Mouse (Mus musculus): ENCODE data around the gene Cntrl. TPM values are rescaled to one million over a fixed set of nuclear protein-coding genes. Genes with fewer than 3 reads are reported as not detected.

The Cntrl gene
- polyA plus RNA-seq (2015; fragmentation: Nextera tagmentation; extraction: Ambion mirVana) = 23.7 and 26.2 TPM in 2 replicates

- H3K9ac ChIP-seq (ENCODE audit: low read length) = peak within 1 kb of the TSS; percentile 77
- under 1% methylated on average over 57 of the region's 62 CpGs for WGBS
- peaks cover 4% of the 10 kb centered on the region for H3K4me1 ChIP-seq (replicated peaks; ENCODE audit: control insufficient read depth, insufficient read depth, low read length)
- no peaks in the 10 kb centered on the region for H3K27me3 ChIP-seq (ENCODE audit: control insufficient read depth, insufficient read depth, low read depth, low read length)
- no peaks in the 10 kb centered on the region for H3K9me3 ChIP-seq (ENCODE audit: control insufficient read depth, low read length)
- peak within 1 kb of the TSS; percentile 65 for H3K4me2 ChIP-seq (ENCODE audit: low read depth, low read length)
- H3K27ac ChIP-seq (ENCODE audit: low read length) = peak within 1 kb of the TSS; percentile 86
- peak; percentile 97 for ATAC-seq (ENCODE audit: low read depth)
- no peaks in the 10 kb centered on the region for H3K36me3 ChIP-seq (ENCODE audit: control insufficient read depth, insufficient read depth, low read length)
- peak within 1 kb of the TSS; percentile 82 for H3K4me3 ChIP-seq (ENCODE audit: low read length)
These were observed at the start of gene Cntrl for GRCm38 (mm10) chr2:35109141-35109923. Cntrl (plus strand) TSS chr2:35109492.

DNA sequence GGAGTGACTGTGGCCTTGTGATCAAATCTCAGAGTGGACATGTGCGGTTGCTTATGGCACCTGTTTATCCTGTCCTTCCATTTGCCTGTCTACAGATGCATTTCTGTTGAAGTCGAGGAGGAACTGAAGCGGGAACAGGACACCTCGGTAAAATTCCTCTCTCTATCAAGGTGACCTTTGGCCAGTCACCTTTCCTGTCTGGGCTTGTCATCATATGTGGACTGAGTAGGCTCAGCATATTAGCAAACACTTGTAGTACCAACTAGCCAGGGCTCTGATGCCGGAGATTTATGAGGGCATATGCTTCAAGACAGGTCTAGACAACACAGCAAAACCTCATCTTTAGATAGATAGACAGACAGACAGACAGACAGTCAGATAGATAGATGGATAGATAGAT, 49.0 kb upstream of the Cntrl start:
- Histone ChIP-seq H3K27ac (ENCODE audit: low read length) (no peak overlapping the region), H3K9me3 (ENCODE audit: control insufficient read depth, low read length) (no peaks in the 10 kb centered on the region), H3K9ac (ENCODE audit: low read length) (no peak overlapping the region), H3K4me1 (replicated peaks; ENCODE audit: control insufficient read depth, insufficient read depth, low read length) (peaks cover 6% of the 10 kb centered on the region), H3K4me3 (ENCODE audit: low read length) (no peak overlapping the region), H3K4me2 (ENCODE audit: low read depth, low read length) (no peak overlapping the region), H3K36me3 (ENCODE audit: control insufficient read depth, insufficient read depth, low read length) (no peaks in the 10 kb centered on the region), H3K27me3 (ENCODE audit: control insufficient read depth, insufficient read depth, low read depth, low read length) (no peaks in the 10 kb centered on the region)
- 60% methylated on average over 5 of the region's 5 CpGs for WGBS
- ATAC-seq (ENCODE audit: low read depth) = no peak

GRCm38 (mm10) chr2:35060897-35061296, 48.4 kb upstream of the Cntrl start:
- no peak for ATAC-seq (ENCODE audit: low read depth)
- no peaks in the 10 kb centered on the region for H3K36me3 ChIP-seq (ENCODE audit: control insufficient read depth, insufficient read depth, low read length)
- H3K27ac ChIP-seq (ENCODE audit: low read length) = 0 out of 2 replicates have a peak overlapping the region, but pooled peaks have one; percentile 13
- peak overlapping the region; percentile 21; the same call in 1 of the 2 replicates for H3K4me2 ChIP-seq (ENCODE audit: low read depth, low read length)
- H3K9ac ChIP-seq (ENCODE audit: low read length) = peak overlapping the region; percentile 24; the same call in 1 of the 2 replicates
- H3K4me1 ChIP-seq (replicated peaks; ENCODE audit: control insufficient read depth, insufficient read depth, low read length) = peaks cover 6% of the 10 kb centered on the region
- peak overlapping the region; percentile 19; the same call in 1 of the 2 replicates for H3K4me3 ChIP-seq (ENCODE audit: low read length)
- H3K9me3 ChIP-seq (ENCODE audit: control insufficient read depth, low read length) = no peaks in the 10 kb centered on the region
- H3K27me3 ChIP-seq (ENCODE audit: control insufficient read depth, insufficient read depth, low read depth, low read length) = no peaks in the 10 kb centered on the region
- 28% methylated on average over 6 of the region's 6 CpGs for WGBS

DNA sequence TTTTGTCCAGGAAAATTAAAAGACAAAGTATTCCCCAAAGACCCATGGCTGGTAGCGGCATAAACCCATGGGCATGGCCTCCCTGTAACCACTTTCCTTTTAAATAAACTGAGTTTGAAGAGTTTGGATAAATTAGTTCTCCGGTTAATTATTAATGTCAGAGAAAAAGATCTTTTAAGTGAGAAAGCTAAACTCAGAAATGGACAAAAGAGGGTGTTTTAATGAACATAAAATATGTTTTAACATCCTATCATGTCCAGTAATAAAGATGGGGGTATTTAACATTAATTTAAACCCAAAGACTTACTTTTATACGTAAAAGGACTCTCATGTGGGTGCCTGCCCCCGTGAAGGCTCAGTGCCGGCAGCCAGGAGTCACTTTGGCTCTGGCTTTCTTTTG, 48.0 kb upstream of the Cntrl start, which contains the start of gene Hc:
Gene Hc (minus strand): TSS at position 101 of the 400 bp plus-strand sequence.
- Histone ChIP-seq H3K4me1 (replicated peaks; ENCODE audit: control insufficient read depth, insufficient read depth, low read length) (peaks cover 6% of the 10 kb centered on the region), H3K4me2 (ENCODE audit: low read depth, low read length) (peak within 1 kb of the TSS; percentile 21; the same call in 1 of the 2 replicates), H3K27me3 (ENCODE audit: control insufficient read depth, insufficient read depth, low read depth, low read length) (no peaks in the 10 kb centered on the region), H3K9ac (ENCODE audit: low read length) (peak within 1 kb of the TSS; percentile 24; the same call in 1 of the 2 replicates), H3K36me3 (ENCODE audit: control insufficient read depth, insufficient read depth, low read length) (no peaks in the 10 kb centered on the region), H3K27ac (ENCODE audit: low read length) (0 out of 2 replicates have a peak within 1 kb of the TSS, but pooled peaks have one; percentile 13), H3K4me3 (ENCODE audit: low read length) (peak within 1 kb of the TSS; percentile 19; the same call in 1 of the 2 replicates), H3K9me3 (ENCODE audit: control insufficient read depth, low read length) (no peaks in the 10 kb centered on the region)
- ATAC-seq (ENCODE audit: low read depth) = no peak
- 44% methylated on average over 5 of the region's 5 CpGs for WGBS

DNA sequence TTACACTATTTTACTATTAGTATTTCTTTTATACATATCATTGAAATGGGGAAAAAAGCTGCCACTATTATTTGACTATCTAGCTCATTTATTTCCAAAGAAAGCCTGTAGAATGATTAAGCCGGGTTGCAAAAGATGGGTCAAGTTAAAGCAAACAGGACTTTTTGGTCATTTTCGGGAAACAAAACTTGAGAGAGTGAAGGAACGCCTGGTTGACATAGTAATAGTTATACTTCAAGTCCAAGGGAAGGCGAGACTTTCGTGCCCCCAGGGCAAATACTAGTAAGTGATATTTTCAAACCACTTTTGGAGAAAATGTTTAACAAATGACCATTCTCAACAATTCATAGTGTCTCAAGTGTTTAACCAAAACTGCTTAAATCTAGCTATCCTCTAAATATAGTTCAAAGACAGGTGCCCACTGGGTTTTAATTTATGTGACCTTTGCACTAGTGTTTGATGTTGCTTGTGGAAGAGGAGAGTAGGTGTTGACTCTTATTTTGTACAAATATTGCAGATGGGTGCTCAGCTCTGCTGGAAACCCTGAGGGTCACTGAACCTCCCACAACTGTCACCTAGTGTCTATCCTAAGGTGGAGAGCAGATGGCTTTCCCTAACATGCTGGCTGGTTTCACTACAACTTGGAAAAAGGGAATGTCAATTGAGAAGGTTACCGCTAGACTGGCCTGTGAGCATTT, 45.8 kb upstream of the Cntrl start:
- no peak overlapping the region for H3K4me2 ChIP-seq (ENCODE audit: low read depth, low read length)
- no peaks in the 10 kb centered on the region for H3K36me3 ChIP-seq (ENCODE audit: control insufficient read depth, insufficient read depth, low read length)
- no peak overlapping the region for H3K9ac ChIP-seq (ENCODE audit: low read length)
- H3K4me3 ChIP-seq (ENCODE audit: low read length) = no peak overlapping the region
- WGBS = 53% methylated on average over 6 of the region's 6 CpGs
- no peak for ATAC-seq (ENCODE audit: low read depth)
- no peaks in the 10 kb centered on the region for H3K9me3 ChIP-seq (ENCODE audit: control insufficient read depth, low read length)
- H3K4me1 ChIP-seq (replicated peaks; ENCODE audit: control insufficient read depth, insufficient read depth, low read length) = peaks cover 6% of the 10 kb centered on the region
- no peaks in the 10 kb centered on the region for H3K27me3 ChIP-seq (ENCODE audit: control insufficient read depth, insufficient read depth, low read depth, low read length)
- peak overlapping the region; percentile 3; the same call in 1 of the 2 replicates for H3K27ac ChIP-seq (ENCODE audit: low read length)

DNA sequence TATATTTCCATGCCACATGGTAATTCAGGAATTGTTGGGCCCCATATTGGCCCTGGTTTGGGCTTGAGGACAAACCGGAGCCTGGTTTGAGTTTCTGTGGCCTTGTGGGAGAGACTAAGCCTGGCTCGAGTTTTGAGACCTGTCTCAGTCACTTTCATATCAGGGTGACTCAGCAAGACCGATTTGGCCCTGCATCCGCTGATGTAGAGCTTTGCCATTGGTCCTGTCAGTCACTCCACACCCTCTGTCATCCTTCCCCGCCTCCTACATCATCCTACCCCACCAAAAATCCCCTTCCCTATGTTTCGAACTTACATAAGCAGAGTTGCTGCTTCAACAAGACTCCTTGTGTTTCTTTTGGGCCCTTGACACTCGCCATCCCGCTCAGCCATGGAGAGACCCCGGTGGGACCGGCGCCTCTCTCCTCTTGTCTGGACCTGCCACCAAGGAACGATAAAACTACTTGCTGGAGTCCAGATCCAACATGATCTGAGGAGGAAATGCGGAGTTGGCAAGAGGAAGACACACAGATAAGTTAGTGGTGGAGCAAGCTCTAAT, 42.7 kb upstream of the Cntrl start:
- Histone ChIP-seq H3K4me2 (ENCODE audit: low read depth, low read length) (no peak overlapping the region), H3K9me3 (ENCODE audit: control insufficient read depth, low read length) (no peaks in the 10 kb centered on the region), H3K27ac (ENCODE audit: low read length) (no peak overlapping the region), H3K36me3 (ENCODE audit: control insufficient read depth, insufficient read depth, low read length) (no peaks in the 10 kb centered on the region), H3K4me1 (replicated peaks; ENCODE audit: control insufficient read depth, insufficient read depth, low read length) (peaks cover 4% of the 10 kb centered on the region), H3K27me3 (ENCODE audit: control insufficient read depth, insufficient read depth, low read depth, low read length) (no peaks in the 10 kb centered on the region), H3K9ac (ENCODE audit: low read length) (no peak overlapping the region), H3K4me3 (ENCODE audit: low read length) (no peak overlapping the region)
- 89% methylated on average over 13 of the region's 13 CpGs for WGBS
- ATAC-seq (ENCODE audit: low read depth) = no peak

GRCm38 (mm10) chr2:35067117-35067516, 42.2 kb upstream of the Cntrl start:
- H3K27ac ChIP-seq (ENCODE audit: low read length) = no peak overlapping the region
- no peaks in the 10 kb centered on the region for H3K36me3 ChIP-seq (ENCODE audit: control insufficient read depth, insufficient read depth, low read length)
- H3K4me3 ChIP-seq (ENCODE audit: low read length) = no peak overlapping the region
- no peaks in the 10 kb centered on the region for H3K9me3 ChIP-seq (ENCODE audit: control insufficient read depth, low read length)
- peaks cover 4% of the 10 kb centered on the region for H3K4me1 ChIP-seq (replicated peaks; ENCODE audit: control insufficient read depth, insufficient read depth, low read length)
- no peak for ATAC-seq (ENCODE audit: low read depth)
- 77% methylated on average over 11 of the region's 11 CpGs for WGBS
- no peak overlapping the region for H3K4me2 ChIP-seq (ENCODE audit: low read depth, low read length)
- H3K27me3 ChIP-seq (ENCODE audit: control insufficient read depth, insufficient read depth, low read depth, low read length) = no peaks in the 10 kb centered on the region
- no peak overlapping the region for H3K9ac ChIP-seq (ENCODE audit: low read length)

DNA sequence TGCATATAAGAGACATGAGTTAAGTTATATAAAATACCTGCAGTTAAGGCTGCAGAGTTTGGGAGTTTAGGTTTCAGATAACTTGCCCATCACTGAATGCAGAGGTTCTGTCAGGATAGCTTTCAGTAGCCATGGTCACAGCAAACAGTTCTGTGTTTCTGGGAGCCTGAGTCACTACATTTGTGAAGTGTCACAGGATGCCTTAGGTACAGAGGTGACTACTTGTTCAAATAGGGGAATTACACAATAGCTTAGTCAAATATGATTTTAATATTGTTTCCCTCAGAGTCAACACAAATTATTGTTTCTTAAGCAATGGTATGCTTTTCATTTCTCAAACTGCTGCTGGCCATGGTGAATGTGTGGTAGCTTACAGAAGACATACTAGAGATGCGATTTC, 40.2 kb upstream of the Cntrl start:
- no peak for ATAC-seq (ENCODE audit: low read depth)
- Histone ChIP-seq H3K4me3 (ENCODE audit: low read length) (no peak overlapping the region), H3K9me3 (ENCODE audit: control insufficient read depth, low read length) (no peaks in the 10 kb centered on the region; the same call in 1 of the 2 replicates), H3K27me3 (ENCODE audit: control insufficient read depth, insufficient read depth, low read depth, low read length) (no peaks in the 10 kb centered on the region), H3K4me1 (replicated peaks; ENCODE audit: control insufficient read depth, insufficient read depth, low read length) (no peaks in the 10 kb centered on the region), H3K27ac (ENCODE audit: low read length) (no peak overlapping the region), H3K9ac (ENCODE audit: low read length) (no peak overlapping the region), H3K4me2 (ENCODE audit: low read depth, low read length) (no peak overlapping the region), H3K36me3 (ENCODE audit: control insufficient read depth, insufficient read depth, low read length) (no peaks in the 10 kb centered on the region)
- 89% methylated on average over 1 of the region's 1 CpGs for WGBS

DNA sequence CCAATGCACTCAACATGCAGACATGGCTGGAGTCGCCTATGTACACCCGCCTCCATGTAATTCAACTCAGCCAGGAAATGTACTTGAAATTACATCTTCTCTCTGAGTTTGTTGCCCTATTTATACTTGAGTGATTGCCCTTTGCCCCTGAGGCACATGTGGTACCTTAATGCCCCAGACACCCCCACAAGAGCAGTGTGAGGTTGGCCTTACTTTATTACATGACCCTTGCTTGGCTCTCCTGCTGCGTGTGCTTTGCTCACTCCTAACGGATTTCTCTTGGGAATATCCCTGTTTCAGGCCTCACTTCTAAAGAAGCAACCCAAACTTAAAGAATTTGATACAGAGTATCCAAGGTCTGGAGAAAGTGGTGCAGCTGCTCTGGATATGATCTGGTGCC, 39.0 kb upstream of the Cntrl start:
- Histone ChIP-seq H3K4me2 (ENCODE audit: low read depth, low read length) (no peak overlapping the region), H3K27ac (ENCODE audit: low read length) (no peak overlapping the region), H3K9me3 (ENCODE audit: control insufficient read depth, low read length) (no peaks in the 10 kb centered on the region; the same call in 1 of the 2 replicates), H3K9ac (ENCODE audit: low read length) (no peak overlapping the region), H3K36me3 (ENCODE audit: control insufficient read depth, insufficient read depth, low read length) (no peaks in the 10 kb centered on the region), H3K4me3 (ENCODE audit: low read length) (no peak overlapping the region), H3K4me1 (replicated peaks; ENCODE audit: control insufficient read depth, insufficient read depth, low read length) (no peaks in the 10 kb centered on the region), H3K27me3 (ENCODE audit: control insufficient read depth, insufficient read depth, low read depth, low read length) (no peaks in the 10 kb centered on the region)
- ATAC-seq (ENCODE audit: low read depth) = no peak
- 71% methylated on average over 4 of the region's 4 CpGs for WGBS

All from lung, embryonic 16.5 days (tissue).